Mouse (Mus musculus) hematopoietic stem cell, adult 5-6 weeks (primary cell): ENCODE results near the gene Pick1. TPM values are rescaled to one million over a fixed set of nuclear protein-coding genes. Genes with fewer than 3 reads are reported as not detected.
A peak's percentile ranks its signal among the peaks of the same experiment; 100 is the strongest.
"Not testable (repeated sequence)": the region's sequence is repeated elsewhere in the genome, so short reads cannot be mapped to it uniquely, and the experiment has no call there.

Source experiments
- ATAC-seq, 2 experiments: fragments of 125-278 bp in 1 of 2; replicated peaks in 1 of 2; 2 replicates each; pipeline ENCODE4 v1.8.0; 2016 to 2017; ENCODE audit warnings: inconsistent platforms in 2 of 2, mild to moderate bottlenecking in 2 of 2, moderate number of reproducible peaks in 2 of 2, low read depth in 1 of 2, moderate TSS enrichment in 1 of 2; ENCODE audit not compliant: low FRiP score in 2 of 2, poor library complexity in 2 of 2, severe bottlenecking in 2 of 2, insufficient read depth in 1 of 2, low TSS enrichment in 1 of 2
- total RNA-seq: library from RNA; stranded (forward); fragments of 172-1452, 232-1000 nt; gene quantifications from 2 replicates; pipeline ENCODE4 v1.2.3, GENCODE M21; 2017

Pick1 gene
- total RNA-seq, 1 experiment from 2014 or later, result 13.0 TPM

DNA sequence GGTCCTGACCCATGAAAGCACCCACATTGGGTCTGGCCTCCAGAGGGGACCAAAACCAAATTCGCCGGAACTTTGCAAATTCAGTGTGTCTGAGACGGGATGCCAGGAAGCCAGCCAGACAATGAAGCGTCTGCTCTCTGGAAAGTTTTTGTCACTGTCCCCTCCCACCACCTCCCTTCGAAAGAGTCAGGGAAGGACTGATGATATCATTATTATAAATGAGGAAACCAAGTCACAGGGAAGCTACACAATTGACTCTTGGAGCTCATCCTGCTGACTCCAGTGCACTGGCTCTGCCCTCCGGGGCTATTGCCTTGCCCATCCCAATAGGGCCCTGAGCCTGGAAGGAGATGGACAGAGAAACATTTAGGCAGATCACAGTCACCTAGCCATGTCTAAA is 15.4 kb upstream of the Pick1 start:
- ATAC-seq, result no peak

DNA sequence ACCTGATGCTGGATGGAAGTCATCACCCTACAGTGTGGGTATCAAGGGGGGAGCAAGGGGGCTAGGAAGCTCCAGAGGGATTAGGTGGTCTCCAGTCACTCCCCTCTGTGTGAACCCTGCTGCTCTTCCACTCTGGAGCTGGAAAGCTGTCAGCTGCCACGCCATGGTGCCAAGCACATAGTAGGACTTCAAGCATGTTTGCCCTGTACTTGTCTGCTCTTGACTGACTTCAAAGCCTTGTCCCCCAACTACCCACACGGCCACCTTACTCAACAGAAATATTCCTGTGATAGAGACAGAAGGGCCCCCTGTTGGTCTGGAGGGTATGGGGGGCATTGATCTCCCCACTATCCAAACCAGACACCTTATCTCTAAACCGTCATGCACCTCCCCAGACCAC is 12.8 kb upstream of the Pick1 start:
- no peak for ATAC-seq

DNA sequence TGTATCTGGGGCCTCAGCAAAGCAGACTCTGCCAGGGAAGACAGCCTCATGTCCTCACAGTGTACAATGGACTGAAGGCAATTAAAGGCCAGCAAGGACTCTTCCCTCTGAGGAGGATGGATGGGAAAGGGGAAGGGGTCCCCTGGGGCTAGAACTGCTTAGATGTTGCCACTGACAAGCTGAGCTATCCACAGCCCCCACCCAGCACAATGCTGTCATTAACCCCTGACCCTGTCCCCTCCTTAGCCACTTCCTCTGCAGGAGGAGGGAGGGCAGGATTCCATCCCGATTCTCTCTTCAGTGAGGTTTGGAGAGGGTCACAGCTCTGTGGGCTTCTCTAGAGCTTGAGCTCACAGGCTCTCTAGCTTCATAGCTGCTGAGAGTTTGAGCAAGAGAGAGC is 9.4 kb upstream of the Pick1 start:
- no peak for ATAC-seq

DNA sequence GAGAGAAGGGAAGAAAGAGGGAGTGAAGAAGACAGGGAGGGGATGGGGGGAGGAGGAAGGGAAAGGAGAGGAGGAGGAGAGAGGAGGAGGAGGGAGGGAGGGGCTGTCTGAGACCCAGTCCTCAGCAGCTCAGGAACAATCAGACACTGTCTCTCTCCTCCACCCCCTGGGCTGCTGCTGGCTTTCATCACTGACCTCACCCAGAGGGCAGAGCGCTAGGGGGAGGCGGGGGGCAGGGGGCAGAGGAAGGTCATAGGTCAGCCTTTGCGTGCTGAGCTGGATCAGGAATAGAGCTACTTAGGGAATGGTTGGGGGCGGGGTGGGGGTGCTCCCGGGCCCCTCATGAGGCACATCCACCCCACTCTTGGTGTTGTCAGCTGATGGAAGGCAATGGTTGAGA is 5.3 kb upstream of the Pick1 start:
- ATAC-seq, result no peak

DNA sequence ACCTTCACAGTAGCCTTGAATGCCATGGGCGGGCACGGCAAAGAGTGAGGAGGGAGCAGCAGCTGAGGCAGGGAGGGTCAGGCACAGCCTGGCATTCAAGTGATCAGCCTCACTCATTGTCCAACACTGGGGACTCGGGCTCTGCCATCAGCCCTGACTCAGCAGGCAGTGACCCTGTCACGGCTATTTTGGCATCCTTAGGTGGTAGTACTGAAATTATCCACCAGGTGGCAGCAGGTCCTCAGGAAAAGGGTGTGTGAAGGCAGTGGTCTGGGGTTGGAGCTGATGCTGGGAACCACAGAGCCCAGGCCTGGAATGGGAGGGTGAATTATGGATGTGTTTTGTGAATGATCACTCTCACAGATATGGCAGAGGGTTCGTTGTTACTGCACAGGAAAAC is 4.3 kb upstream of the Pick1 start:
- ATAC-seq, result peak; percentile 72 to 88

DNA sequence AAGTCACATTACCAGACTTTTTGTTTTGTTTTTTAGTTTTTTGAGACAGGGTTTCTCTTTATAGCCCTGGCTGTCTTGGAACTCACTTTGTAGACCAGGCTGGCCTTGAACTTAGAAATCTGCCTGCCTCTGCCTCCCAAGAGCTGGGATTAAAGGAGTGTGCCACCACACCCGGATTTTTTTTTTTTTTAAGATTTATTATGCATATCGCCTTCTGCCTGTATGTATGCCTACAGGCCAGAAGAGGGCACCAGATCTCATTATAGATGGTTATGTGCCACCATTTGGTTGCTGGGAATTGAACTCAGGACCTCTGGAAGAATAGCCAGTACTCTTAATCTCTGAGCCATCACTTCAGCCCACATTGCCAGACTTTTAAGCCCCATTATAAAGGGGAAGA is 3.2 kb upstream of the Pick1 start:
- not testable (repeated sequence) for ATAC-seq

DNA sequence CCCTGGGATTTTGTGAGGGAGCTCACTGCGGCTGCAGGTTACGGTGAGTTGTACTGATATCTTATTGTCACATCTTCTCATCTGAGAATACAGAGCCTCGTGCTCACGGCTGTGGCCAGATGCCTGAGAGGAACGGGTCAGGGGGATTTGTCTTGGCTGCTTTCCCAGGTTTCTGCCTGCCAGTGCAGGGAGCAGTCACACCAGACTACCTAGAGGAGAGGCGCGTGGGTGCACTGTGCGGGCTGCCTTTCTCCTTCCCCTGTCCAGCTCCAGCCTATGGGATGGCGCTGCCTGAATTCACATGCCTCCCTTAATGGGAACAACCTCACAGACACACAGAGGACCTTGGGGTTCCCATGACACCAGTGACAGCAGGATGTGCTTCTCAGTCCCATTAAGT is 6.3 kb downstream of the Pick1 start:
- no peak for ATAC-seq

DNA sequence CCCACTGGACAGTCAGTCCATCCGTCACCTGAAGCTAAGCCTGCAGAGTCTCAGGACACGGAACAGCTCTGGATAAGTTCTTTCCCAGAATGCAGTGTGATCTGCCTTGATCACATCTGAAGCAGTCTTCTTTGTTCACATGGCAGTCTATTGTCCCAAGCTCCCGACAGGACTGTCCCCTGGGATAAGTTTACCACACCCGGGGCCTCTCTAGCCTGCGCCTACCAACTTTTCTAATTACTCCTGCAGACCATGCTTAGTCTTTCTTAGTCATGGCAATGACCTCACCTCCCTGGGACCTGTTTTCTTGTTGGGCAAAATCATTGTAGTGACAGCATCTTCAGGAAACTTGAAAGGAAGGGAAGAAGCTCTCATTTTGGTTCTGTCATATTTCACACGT is 9.1 kb downstream of the Pick1 start:
- ATAC-seq, result no peak

DNA sequence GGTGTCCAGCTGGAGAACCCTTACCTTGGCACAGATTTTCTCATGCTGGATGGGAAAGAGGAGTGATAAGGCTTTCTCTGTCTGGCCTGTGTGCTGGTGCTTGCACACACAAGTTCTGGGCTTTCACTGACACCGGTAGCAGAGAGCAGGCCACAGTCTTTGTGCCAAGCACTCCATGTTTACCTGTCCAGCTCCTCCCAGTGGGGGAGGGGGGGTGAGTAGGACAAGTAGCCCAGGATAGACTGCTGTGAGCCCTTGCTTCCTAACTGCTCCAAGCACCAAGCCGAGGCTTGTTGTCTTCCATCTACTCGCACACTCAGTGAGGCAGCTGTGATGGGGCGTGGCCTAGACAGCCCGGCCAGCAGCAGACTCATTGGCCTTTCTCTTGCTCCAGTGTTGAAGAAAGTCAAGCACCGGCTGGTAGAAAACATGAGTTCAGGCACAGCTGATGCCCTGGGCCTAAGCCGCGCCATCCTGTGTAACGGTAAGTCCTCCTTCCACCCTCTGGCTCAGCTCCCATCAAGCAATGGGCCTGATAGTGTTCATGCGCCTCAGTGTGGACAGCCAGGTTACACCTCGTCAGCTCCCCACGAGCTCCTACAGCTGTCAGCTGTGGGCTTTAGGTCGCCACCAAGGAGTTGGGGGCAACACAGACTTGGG is 13.7 kb downstream of the Pick1 start:
- no peak for ATAC-seq

DNA sequence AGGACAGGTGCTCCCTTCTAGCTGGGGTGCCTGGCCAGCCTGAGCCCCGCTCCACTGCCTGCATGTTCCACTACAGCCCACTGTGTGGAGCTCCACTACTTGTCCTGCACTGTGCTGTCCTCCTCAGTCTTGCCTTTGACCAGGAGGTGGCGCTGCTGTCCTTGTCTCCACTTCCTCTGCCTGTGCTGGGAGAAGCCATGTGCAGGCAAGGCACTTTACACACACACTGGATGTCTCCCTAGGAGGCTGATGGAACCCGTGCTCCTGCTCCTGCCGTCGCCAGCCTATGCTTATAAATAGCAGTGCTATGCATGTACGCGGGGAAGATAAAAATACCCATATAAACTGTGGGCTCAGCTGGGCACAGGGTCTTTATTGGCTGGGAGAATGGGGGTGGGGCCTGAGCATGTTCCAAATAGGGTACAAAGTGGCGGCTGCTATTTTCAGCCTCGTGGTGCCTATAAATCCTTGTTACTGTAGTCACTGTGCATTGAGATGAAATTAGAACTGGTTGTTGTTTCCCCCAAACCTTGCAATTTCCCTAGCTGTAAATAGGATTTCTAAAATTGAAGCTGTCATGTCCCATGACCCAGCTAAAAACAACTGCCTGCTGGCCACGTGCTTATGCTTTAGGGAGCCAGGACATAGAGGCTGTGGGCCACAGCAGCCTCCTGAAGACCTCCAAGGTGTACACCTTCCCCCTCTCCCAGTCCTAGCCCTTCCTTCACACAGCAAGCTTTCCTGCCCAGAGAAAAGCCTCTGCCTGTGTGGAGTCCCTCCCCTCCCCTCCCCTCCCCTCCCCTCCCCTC is 14.5 kb downstream of the Pick1 start:
- peak; percentile 95 to 98 for ATAC-seq

DNA sequence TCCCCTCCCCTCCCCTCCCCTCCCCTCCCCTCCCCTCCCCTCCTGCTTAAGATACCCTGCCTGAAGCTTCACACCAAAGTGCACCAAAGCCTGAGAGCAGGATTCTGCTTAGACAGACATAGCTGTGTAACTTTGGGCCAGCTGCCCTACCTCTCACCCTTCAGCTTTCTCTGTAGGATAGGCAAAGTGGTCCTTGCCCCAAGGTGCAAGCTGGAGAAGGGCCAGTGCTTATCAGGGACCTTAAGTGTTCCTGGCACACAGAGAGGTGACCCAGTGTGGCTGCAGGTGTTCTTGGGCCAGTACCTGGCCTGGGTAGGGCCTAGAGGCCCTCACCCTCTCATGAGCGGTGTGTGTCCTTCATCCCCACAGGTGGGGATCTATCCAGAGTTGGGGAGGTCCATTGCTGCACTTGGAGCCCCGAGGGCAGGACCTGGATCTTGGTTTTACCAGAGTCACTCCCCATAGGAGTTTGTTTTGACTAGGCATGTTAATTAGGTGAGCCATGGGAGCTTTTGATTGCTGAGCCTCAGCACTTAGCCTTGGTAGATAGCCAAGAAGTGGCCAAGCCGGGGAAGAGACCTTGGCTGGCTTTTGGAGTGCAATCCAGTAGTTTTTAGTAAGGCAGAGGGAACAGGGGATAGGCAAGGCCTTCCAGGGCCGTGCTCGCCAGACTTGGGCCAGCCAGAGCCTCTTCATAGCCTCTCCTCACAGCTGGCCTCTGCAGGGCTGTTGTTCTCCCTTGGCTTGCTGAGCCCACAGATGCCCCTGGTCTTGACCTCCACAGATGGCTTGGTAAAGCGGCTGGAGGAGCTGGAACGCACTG is 15.3 kb downstream of the Pick1 start:
- ATAC-seq, result no peak

DNA sequence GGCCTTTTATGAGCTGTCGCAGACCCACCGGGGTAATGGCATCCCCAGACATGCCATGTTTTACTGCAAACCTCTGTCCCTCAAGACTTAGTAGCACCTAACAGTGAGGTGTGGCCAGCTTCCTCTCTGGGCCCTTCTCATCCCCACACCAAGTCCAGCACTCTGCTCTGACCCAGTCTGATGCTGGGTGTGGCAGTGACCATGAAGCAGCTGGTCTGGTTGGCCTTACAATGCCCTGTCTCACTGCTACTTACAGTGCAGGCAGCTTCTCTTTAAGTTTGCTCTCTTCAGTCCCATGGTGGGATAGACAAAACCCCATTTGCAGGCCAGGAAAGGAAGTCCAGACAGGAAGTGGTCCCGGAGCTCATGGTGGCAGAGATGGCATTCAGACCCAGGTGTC is 16.3 kb downstream of the Pick1 start:
- ATAC-seq, result no peak

DNA sequence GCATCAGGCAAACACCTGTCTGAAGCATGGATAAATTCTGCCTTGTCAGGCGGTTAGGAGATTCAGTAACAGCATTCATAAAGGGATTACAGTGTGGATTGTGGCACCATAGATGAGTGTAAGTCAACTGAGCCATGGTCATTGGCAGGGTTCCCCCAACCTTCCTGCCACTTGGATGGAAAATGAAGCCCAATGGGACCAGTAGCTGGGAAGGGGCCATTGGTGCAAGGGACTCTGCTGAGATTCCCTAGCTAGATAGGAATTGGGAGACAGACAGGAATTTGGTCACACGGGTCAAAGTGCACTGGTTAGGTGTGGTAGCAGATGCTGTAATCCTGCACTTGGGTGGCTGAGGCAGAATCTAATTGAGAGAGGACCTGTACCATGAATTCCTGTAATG is 21.3 kb downstream of the Pick1 start:
- ATAC-seq, result no peak

DNA sequence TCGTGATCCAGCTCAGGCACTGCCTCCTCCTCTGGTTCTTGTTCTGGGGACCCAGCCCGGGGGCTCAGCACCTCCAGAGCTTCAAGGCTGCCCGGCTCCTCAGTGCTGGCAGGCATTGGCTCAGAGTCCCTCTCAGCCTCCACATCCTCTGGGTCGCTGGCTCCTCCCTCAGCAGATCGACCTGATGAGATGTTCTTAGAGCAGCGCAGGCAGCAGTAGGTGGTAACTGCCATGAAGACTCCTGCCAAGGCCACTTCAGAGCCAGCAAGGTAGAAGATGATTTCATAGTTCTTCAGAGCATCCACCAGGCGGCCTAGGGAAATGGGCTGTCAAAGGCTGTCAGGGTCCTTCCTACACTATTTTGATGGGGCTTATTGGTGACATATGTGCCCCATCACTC is 22.2 kb downstream of the Pick1 start:
- ATAC-seq, result no peak

DNA sequence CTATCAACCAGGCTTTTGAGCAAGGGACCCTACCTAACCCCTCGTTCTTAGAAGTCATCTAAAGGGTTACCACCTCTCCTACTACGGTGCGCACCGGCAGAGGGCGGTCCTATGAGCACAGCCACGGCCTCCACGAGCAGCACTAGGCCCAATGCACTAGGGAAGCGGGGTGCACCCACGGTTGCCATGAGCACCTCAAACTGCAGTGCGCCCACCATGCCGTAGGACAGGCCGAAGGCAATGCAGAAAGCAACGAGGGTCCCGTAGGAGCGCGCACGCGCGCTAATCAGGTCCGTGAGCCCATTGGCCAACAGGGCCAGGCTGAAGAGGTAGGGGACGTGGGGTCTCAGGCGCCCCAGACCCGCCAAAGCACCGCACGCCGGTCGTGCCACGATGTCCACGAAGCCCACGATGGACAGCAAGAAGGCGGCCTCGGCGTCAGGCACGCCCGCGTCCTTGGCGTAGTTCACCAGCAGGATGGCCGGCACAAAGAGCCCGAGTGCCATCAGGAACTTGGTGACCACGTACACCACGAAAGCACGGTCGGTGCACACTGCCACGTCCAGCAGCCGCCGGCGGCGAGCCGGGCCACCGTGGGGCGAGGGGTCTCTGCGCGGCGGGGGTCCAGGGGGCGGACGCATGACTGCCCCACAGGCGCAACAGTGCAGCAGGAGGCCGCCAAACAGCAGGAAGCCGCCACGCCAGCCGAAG is 23.0 kb downstream of the Pick1 start:
- ATAC-seq, result peak in 1 of 2 experiments; percentile 56; a peak in 1 of 4 replicates

DNA sequence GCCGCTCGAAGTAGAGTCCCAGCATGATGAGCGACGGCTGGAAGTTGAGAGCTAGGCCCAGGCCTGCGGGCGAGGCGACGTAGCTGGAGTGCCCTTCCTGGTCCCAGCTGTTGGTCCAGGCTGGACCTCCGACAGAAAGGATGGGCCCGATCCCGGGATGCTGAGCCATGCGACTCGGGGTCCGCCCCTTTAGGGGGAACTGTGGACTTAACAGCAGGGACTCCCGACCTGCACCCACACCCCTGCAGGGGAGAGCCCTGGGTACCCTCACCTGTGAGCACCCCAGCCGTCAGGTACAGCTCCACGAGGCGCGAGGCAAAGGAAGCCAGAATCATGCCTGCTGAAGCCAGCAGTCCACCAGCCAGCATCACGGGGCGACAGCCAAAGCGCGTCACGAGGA is 23.6 kb downstream of the Pick1 start:
- no peak for ATAC-seq

DNA sequence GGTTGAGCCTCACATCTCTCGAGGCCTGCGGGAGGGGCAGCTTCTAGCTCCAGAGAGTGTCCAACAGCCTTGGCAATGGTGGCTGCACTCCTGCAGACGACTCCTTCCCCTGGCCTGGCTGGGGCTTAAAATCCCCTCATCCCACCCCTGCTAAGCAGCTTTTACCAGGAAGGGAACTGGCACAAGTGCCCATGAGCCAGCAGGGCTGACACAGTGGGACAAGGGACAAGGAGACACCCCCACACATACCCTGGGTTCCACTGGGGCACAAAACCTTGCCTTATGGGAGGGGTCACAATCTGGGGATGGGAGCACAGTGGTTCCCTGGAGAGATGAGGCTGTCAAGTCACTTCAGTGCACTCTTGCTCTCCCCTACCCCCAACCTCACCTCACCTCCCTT is 25.7 kb downstream of the Pick1 start, which contains the start of gene Slc16a8:
Gene Slc16a8, minus strand, starts transcription at position 101 of the 400 bp plus-strand sequence.
- no peak for ATAC-seq
